Mouse (Mus musculus) brain, embryonic 14.5 days (tissue): Measurements from ENCODE around the gene Sipa1l3.

Experiments used
- CTCF ChIP-seq: fragments of 200-500 bp; IDR thresholded peaks from 2 replicates; pipeline ENCODE4 v1.5.1; 2012; ENCODE audit warnings: inconsistent platforms, mild to moderate bottlenecking, moderate library complexity, borderline replicate concordance; ENCODE audit not compliant: insufficient read depth, insufficient read length; ENCODE audit errors: extremely low read depth
- POLR2A ChIP-seq: fragments of 200-500 bp; IDR thresholded peaks from 2 replicates; pipeline ENCODE4 v1.6.1; 2012; ENCODE audit warnings: mild to moderate bottlenecking, inconsistent platforms, borderline replicate concordance; ENCODE audit not compliant: poor library complexity, insufficient read depth, insufficient read length, severe bottlenecking; ENCODE audit errors: extremely low read depth

- TF ChIP-seq CTCF (no peak), POLR2A (no peak)
These were observed 71.2 kb downstream of the Sipa1l3 start for GRCm38 (mm10) chr7:29447147-29447829.
